Mouse (Mus musculus) gastrocnemius, adult 8-10 months (tissue): ENCODE data around the gene Ak8. TPM values are rescaled to one million over a fixed set of nuclear protein-coding genes. Genes with fewer than 3 reads are reported as not detected.

Experiments
- microRNA-seq: library from miRNA; unstranded; fragments of <30 nt; microRNA quantifications from one replicate; pipeline ENCODE4 v1.2.0, GENCODE M21; 2022
- total RNA-seq, 4 experiments: library from RNA; stranded (reverse); gene quantifications; 2 replicates each; pipeline ENCODE4 v1.2.4; 2022

The Ak8 gene
- total RNA-seq, 4 experiments from 2014 or later, result not detected

Small RNA genes lying within 50 kb of the gene (microRNA-seq; reads per million reads assigned to microRNA genes)
- gene Mir3088, result not detected

Other genes with a start within 250 kb of the Ak8 start
- not detected for gene 1700007K13Rik, start 233.8 kb upstream of the Ak8 start, total RNA-seq
- 10 to 100 TPM; 22.3 to 24.7 (median 23.9) TPM for gene Mrps2, start 232.1 kb upstream of the Ak8 start, total RNA-seq
- under 1 TPM; 0.36 to 0.99 (median 0.62) TPM for gene Gbgt1, start 203.3 kb upstream of the Ak8 start, total RNA-seq
- 1 to 10 TPM in 1 of 4 experiments, not detected in 3; 1.6 TPM for gene Gm10134, start 194.1 kb upstream of the Ak8 start, total RNA-seq
- gene Ralgds, start 187.0 kb upstream of the Ak8 start, total RNA-seq, result 10 to 100 TPM in 2 of 4 experiments, 1 to 10 TPM in 2; 8.1 to 11.1 (median 9.4) TPM
- gene Cel, start 136.8 kb upstream of the Ak8 start, total RNA-seq, result not detected
- gene Gtf3c5, start 116.4 kb upstream of the Ak8 start, total RNA-seq, result 1 to 10 TPM; 6.5 to 8.2 (median 7.4) TPM
- gene Gfi1b, start 78.2 kb upstream of the Ak8 start, total RNA-seq, result not detected
- gene Tsc1, start 58.9 kb upstream of the Ak8 start, total RNA-seq, result 10 to 100 TPM; 43.1 to 59.9 (median 45.4) TPM
- not detected for gene Spaca9, start 437 bp upstream of the Ak8 start, total RNA-seq
- gene Gtf3c4, start 140.2 kb downstream of the Ak8 start, total RNA-seq, result 10 to 100 TPM; 12.3 to 14.7 (median 13.7) TPM
- gene Ddx31, start 140.2 kb downstream of the Ak8 start, total RNA-seq, result 1 to 10 TPM; 3.8 to 6.7 (median 5.5) TPM
- not detected for gene Barhl1, start 216.5 kb downstream of the Ak8 start, total RNA-seq